Mouse (Mus musculus) hindbrain, embryonic 16.5 days (tissue): Measurements from ENCODE around the gene Mctp2. TPM values are rescaled to one million over a fixed set of nuclear protein-coding genes. Genes with fewer than 3 reads are reported as not detected.

Experiments
- ATAC-seq: fragments of 200-750 bp; cut with Nextera tagmentation; 2 replicates; pipeline ENCODE4 v1.8.0; 2017; ENCODE audit warnings: moderate TSS enrichment, moderate library complexity
- H3K27ac ChIP-seq: fragments of 300-500 bp; sonication (generic); 2 replicates; pipeline ENCODE4 v1.5.1; 2014; ENCODE audit warnings: low read depth, mild to moderate bottlenecking, control low read depth, low read length, moderate library complexity
- H3K27me3 ChIP-seq: fragments of 300-500 bp; sonication (generic); replicated peaks from 2 replicates; pipeline ENCODE4 v1.6.1; 2014; ENCODE audit warnings: low read length; ENCODE audit not compliant: control insufficient read depth, insufficient read depth
- H3K36me3 ChIP-seq: fragments of 300-500 bp; sonication (generic); 2 replicates; pipeline ENCODE4 v1.6.1; 2014; ENCODE audit warnings: mild to moderate bottlenecking, low read length, moderate library complexity, mixed read lengths; ENCODE audit not compliant: control insufficient read depth, insufficient read depth
- H3K4me1 ChIP-seq: fragments of 300-500 bp; sonication (generic); 2 replicates; pipeline ENCODE4 v1.6.1; 2014; ENCODE audit warnings: low read depth, low read length; ENCODE audit not compliant: control insufficient read depth, insufficient read depth
- H3K4me2 ChIP-seq: fragments of 300-500 bp; sonication (generic); 2 replicates; pipeline ENCODE4 v1.6.1; 2014; ENCODE audit warnings: mild to moderate bottlenecking, low read length, control low read depth, moderate library complexity
- H3K4me3 ChIP-seq: fragments of 300-500 bp; sonication (generic); 2 replicates; pipeline ENCODE4 v1.5.1; 2014; ENCODE audit warnings: mild to moderate bottlenecking, low read length, control low read depth, moderate library complexity
- H3K9ac ChIP-seq: fragments of 300-500 bp; sonication (generic); 2 replicates; pipeline ENCODE4 v1.6.1; 2014; ENCODE audit warnings: low read depth, mild to moderate bottlenecking, control low read depth, low read length, moderate library complexity
- H3K9me3 ChIP-seq: fragments of 300-500 bp; sonication (generic); 2 replicates; pipeline ENCODE4 v1.6.1; 2014; ENCODE audit warnings: mild to moderate bottlenecking, low read length, moderate library complexity; ENCODE audit not compliant: control insufficient read depth
- WGBS: fragments of 180-500 bp; shearing (Covaris S2); extraction: QIAGEN DNeasy Blood & Tissue Kit; methylation state at CpG from one replicate; pipeline ENCODE4 v1.1.7; 2014; 5-methylcytosine and 5-hydroxymethylcytosine counted together
- polyA plus RNA-seq: library from polyadenylated mRNA; unstranded; fragments of >200 nt; fragmentation: Nextera tagmentation; extraction: Ambion mirVana; gene quantifications from 2 replicates; pipeline ENCODE4 v1.2.1, GENCODE M21; 2015

The Mctp2 gene
- polyA plus RNA-seq, 1 experiment from 2014 or later, result 0.74 TPM

- no peak overlapping the region for H3K4me3 ChIP-seq
- no peaks in the 10 kb centered on the region for H3K4me1 ChIP-seq
- no peaks in the 10 kb centered on the region for H3K27me3 ChIP-seq
- H3K27ac ChIP-seq, result no peak overlapping the region
- ATAC-seq, result no peak
- WGBS, result 69% methylated on average over 7 of the region's 7 CpGs
- H3K9ac ChIP-seq, result no peak overlapping the region
- no peaks in the 10 kb centered on the region for H3K9me3 ChIP-seq
- H3K36me3 ChIP-seq, result no peaks in the 10 kb centered on the region
- no peak overlapping the region for H3K4me2 ChIP-seq
Measured at GRCm38 (mm10) chr7:72218048-72218447, 88.4 kb downstream of the Mctp2 start.

GRCm38 (mm10) chr7:72215563-72216215 lies 90.7 kb downstream of the Mctp2 start:
- 82% methylated on average over 5 of the region's 5 CpGs for whole genome bisulfite sequencing
- H3K9ac ChIP-seq, result no peak overlapping the region
- no peaks in the 10 kb centered on the region for H3K9me3 ChIP-seq
- no peak for ATAC-seq
- no peaks in the 10 kb centered on the region for H3K27me3 ChIP-seq
- no peak overlapping the region for H3K4me2 ChIP-seq
- no peak overlapping the region for H3K4me3 ChIP-seq
- H3K4me1 ChIP-seq, result no peaks in the 10 kb centered on the region
- H3K36me3 ChIP-seq, result no peaks in the 10 kb centered on the region
- no peak overlapping the region for H3K27ac ChIP-seq

- WGBS, result 80% methylated on average over 5 of the region's 5 CpGs
- no peaks in the 10 kb centered on the region for H3K27me3 ChIP-seq
- no peak for ATAC-seq
- H3K4me2 ChIP-seq, result no peak overlapping the region
- no peaks in the 10 kb centered on the region for H3K4me1 ChIP-seq
- no peaks in the 10 kb centered on the region for H3K36me3 ChIP-seq
- H3K9me3 ChIP-seq, result no peaks in the 10 kb centered on the region
- H3K4me3 ChIP-seq, result no peak overlapping the region
- no peak overlapping the region for H3K9ac ChIP-seq
- no peak overlapping the region for H3K27ac ChIP-seq
Measured at GRCm38 (mm10) chr7:72210201-72210600, 96.2 kb downstream of the Mctp2 start.

GRCm38 (mm10) chr7:72209296-72209695 lies 97.1 kb downstream of the Mctp2 start:
- H3K36me3 ChIP-seq, result no peaks in the 10 kb centered on the region
- H3K4me3 ChIP-seq, result no peak overlapping the region
- no peak overlapping the region for H3K9ac ChIP-seq
- H3K27ac ChIP-seq, result no peak overlapping the region
- no peaks in the 10 kb centered on the region for H3K9me3 ChIP-seq
- no peaks in the 10 kb centered on the region for H3K4me1 ChIP-seq
- H3K27me3 ChIP-seq, result no peaks in the 10 kb centered on the region
- no peak overlapping the region for H3K4me2 ChIP-seq
- WGBS, result 92% methylated on average over 5 of the region's 5 CpGs
- no peak for ATAC-seq

- no peak for ATAC-seq
- H3K36me3 ChIP-seq, result no peaks in the 10 kb centered on the region
- WGBS, result 59% methylated on average over 6 of the region's 6 CpGs
- no peak overlapping the region for H3K27ac ChIP-seq
- H3K9ac ChIP-seq, result no peak overlapping the region
- H3K4me3 ChIP-seq, result no peak overlapping the region
- H3K9me3 ChIP-seq, result no peaks in the 10 kb centered on the region
- no peak overlapping the region for H3K4me2 ChIP-seq
- H3K27me3 ChIP-seq, result no peaks in the 10 kb centered on the region
- no peaks in the 10 kb centered on the region for H3K4me1 ChIP-seq
Measured at GRCm38 (mm10) chr7:72206841-72207240, 99.6 kb downstream of the Mctp2 start.

GRCm38 (mm10) chr7:72195709-72196108 lies 110.7 kb downstream of the Mctp2 start:
- Histone ChIP-seq H3K4me3 (no peak overlapping the region), H3K27ac (no peak overlapping the region), H3K4me2 (no peak overlapping the region), H3K9ac (no peak overlapping the region), H3K27me3 (no peaks in the 10 kb centered on the region), H3K36me3 (no peaks in the 10 kb centered on the region), H3K4me1 (no peaks in the 10 kb centered on the region), H3K9me3 (no peaks in the 10 kb centered on the region)
- no peak for ATAC-seq
- 71% methylated on average over 1 of the region's 1 CpGs for WGBS

- WGBS, result 72% methylated on average over 1 of the region's 1 CpGs
- Histone ChIP-seq H3K27me3 (no peaks in the 10 kb centered on the region), H3K4me2 (no peak overlapping the region), H3K9ac (no peak overlapping the region), H3K4me1 (no peaks in the 10 kb centered on the region), H3K27ac (no peak overlapping the region), H3K36me3 (no peaks in the 10 kb centered on the region), H3K9me3 (no peaks in the 10 kb centered on the region), H3K4me3 (no peak overlapping the region)
- no peak for ATAC-seq
Measured at GRCm38 (mm10) chr7:72193304-72193703, 113.1 kb downstream of the Mctp2 start.

- no peak overlapping the region for H3K4me2 ChIP-seq
- ATAC-seq, result no peak
- no peaks in the 10 kb centered on the region for H3K36me3 ChIP-seq
- H3K4me1 ChIP-seq, result no peaks in the 10 kb centered on the region
- H3K27ac ChIP-seq, result no peak overlapping the region
- no peak overlapping the region for H3K9ac ChIP-seq
- H3K9me3 ChIP-seq, result no peaks in the 10 kb centered on the region
- H3K27me3 ChIP-seq, result no peaks in the 10 kb centered on the region
- WGBS, result 82% methylated on average over 5 of the region's 5 CpGs
- H3K4me3 ChIP-seq, result no peak overlapping the region
Measured at GRCm38 (mm10) chr7:72181651-72182050, 124.8 kb downstream of the Mctp2 start.

- WGBS, result 69% methylated on average over 2 of the region's 2 CpGs
- H3K27me3 ChIP-seq, result no peaks in the 10 kb centered on the region
- H3K4me3 ChIP-seq, result no peak overlapping the region
- no peaks in the 10 kb centered on the region for H3K36me3 ChIP-seq
- no peaks in the 10 kb centered on the region for H3K9me3 ChIP-seq
- ATAC-seq, result no peak
- H3K27ac ChIP-seq, result no peak overlapping the region
- H3K9ac ChIP-seq, result no peak overlapping the region
- H3K4me2 ChIP-seq, result no peak overlapping the region
- no peaks in the 10 kb centered on the region for H3K4me1 ChIP-seq
Measured at GRCm38 (mm10) chr7:72169320-72169719, 137.1 kb downstream of the Mctp2 start.
